Mouse (Mus musculus) kidney, postnatal 0 days (tissue): Measurements from ENCODE around the gene Xrra1. TPM values are rescaled to one million over a fixed set of nuclear protein-coding genes. Genes with fewer than 3 reads are reported as not detected.

Experiments used
- ATAC-seq: fragments of 200-750 bp; cut with Nextera tagmentation; replicated peaks from 2 replicates; pipeline ENCODE4 v1.8.0; 2017; ENCODE audit warnings: low read depth, moderate number of reproducible peaks, moderate TSS enrichment, moderate library complexity; ENCODE audit not compliant: low FRiP score
- DNase-seq: peaks from one replicate; pipeline ENCODE4 v3.0.0-alpha.2; 2016; ENCODE audit warnings: low spot score
- H3K27ac ChIP-seq: fragments of 300-500 bp; sonication (generic); 2 replicates; pipeline ENCODE4 v1.5.1; 2014; ENCODE audit warnings: mild to moderate bottlenecking
- H3K27me3 ChIP-seq: fragments of 300-500 bp; sonication (generic); 2 replicates; pipeline ENCODE4 v1.6.1; 2014; ENCODE audit warnings: low read length, mixed read lengths; ENCODE audit not compliant: insufficient read depth
- H3K36me3 ChIP-seq: fragments of 300-500 bp; sonication (generic); 2 replicates; pipeline ENCODE4 v1.6.1; 2014; ENCODE audit warnings: low read length, mixed read lengths; ENCODE audit not compliant: insufficient read depth
- H3K4me1 ChIP-seq: fragments of 300-500 bp; sonication (generic); replicated peaks from 2 replicates; pipeline ENCODE4 v1.6.1; 2014; ENCODE audit warnings: antibody characterized with exemption, low read length, mixed read lengths; ENCODE audit not compliant: insufficient read depth
- H3K4me2 ChIP-seq: fragments of 300-500 bp; sonication (generic); 2 replicates; pipeline ENCODE4 v1.6.1; 2014; ENCODE audit warnings: mild to moderate bottlenecking, low read length, moderate library complexity, mixed read lengths
- H3K4me3 ChIP-seq: fragments of 300-500 bp; sonication (generic); replicated peaks from 2 replicates; pipeline ENCODE4 v1.5.1; 2014; ENCODE audit warnings: low read depth, low read length
- H3K9ac ChIP-seq: fragments of 300-500 bp; sonication (generic); 2 replicates; pipeline ENCODE4 v1.6.1; 2014; ENCODE audit warnings: low read depth, low read length
- H3K9me3 ChIP-seq: fragments of 300-500 bp; sonication (generic); replicated peaks from 2 replicates; pipeline ENCODE4 v1.6.1; 2016; ENCODE audit warnings: low read length, inconsistent platforms, mixed read lengths
- CTCF ChIP-seq: IDR thresholded peaks from 2 replicates; pipeline ENCODE4 v1.5.1; 2016; ENCODE audit warnings: antibody characterized with exemption, low read depth, mild to moderate bottlenecking, moderate library complexity
- WGBS: fragments of 180-500 bp; shearing (Covaris S2); extraction: QIAGEN DNeasy Blood & Tissue Kit; methylation state at CpG from one replicate; pipeline ENCODE4 v1.1.7; 2014; 5-methylcytosine and 5-hydroxymethylcytosine counted together
- polyA plus RNA-seq: library from polyadenylated mRNA; unstranded; fragments of >200 nt; fragmentation: Nextera tagmentation; extraction: Ambion mirVana; gene quantifications from 2 replicates; pipeline ENCODE4 v1.2.1, GENCODE M21; 2015

Gene Xrra1
- polyA plus RNA-seq, 1 experiment from 2014 or later = 0.20 TPM

DNA sequence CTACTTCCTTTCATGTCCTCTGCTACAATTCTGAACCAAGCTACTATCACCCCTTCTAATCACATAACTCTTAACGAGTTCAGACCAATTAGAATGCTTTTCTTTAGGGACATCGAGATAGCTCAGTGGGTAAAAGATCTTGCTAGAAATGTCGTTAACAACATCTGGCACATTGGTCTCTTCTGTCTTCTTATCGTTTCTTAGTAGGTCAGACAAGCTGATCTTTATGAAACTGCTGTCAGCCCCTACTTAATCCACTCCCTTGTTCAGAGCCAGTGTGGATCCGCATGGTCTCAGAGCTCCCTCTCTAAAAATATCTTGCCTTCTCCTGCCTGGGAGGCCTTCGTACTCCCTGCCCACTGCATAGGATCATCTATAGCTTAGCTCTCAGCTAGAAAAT is 15.0 kb downstream of the Xrra1 start:
- H3K9me3 ChIP-seq = no peaks in the 10 kb centered on the region
- no peaks in the 10 kb centered on the region for H3K4me1 ChIP-seq
- H3K27ac ChIP-seq = no peak overlapping the region
- H3K4me3 ChIP-seq = no peak overlapping the region
- H3K36me3 ChIP-seq = no peaks in the 10 kb centered on the region
- ATAC-seq (no peak), DNase-seq (no peak)
- H3K4me2 ChIP-seq = no peak overlapping the region
- 69% methylated on average over 6 of the region's 6 CpGs for WGBS
- no peaks in the 10 kb centered on the region for H3K27me3 ChIP-seq
- TF ChIP-seq CTCF = no peak
- H3K9ac ChIP-seq = no peak overlapping the region

DNA sequence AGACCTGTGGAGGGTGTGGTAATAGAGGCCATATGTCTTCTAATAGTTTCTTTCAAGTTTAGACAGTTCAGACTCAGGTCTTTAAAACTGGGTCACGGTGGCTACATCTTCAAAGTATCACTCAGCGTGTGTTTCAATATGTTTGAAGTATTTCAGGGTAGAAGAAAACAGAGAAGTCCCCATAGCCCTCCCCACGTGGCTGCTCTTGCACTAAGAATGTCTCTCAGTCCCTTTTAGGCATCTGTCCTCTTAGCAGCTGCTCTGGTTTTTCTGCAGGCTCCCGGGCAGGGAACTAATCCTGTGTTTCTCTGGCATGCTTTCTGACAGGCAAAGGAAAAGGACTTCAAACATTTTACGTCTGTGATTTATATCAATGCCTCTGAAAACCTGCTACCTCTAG is 17.0 kb downstream of the Xrra1 start:
- H3K9ac ChIP-seq = no peak overlapping the region
- no peaks in the 10 kb centered on the region for H3K36me3 ChIP-seq
- no peak for TF ChIP-seq CTCF
- H3K4me2 ChIP-seq = no peak overlapping the region
- WGBS = 45% methylated on average over 5 of the region's 5 CpGs
- H3K4me1 ChIP-seq = no peaks in the 10 kb centered on the region
- no peak overlapping the region for H3K27ac ChIP-seq
- DNase-seq (no peak), ATAC-seq (no peak)
- no peaks in the 10 kb centered on the region for H3K9me3 ChIP-seq
- no peak overlapping the region for H3K4me3 ChIP-seq
- no peaks in the 10 kb centered on the region for H3K27me3 ChIP-seq

DNA sequence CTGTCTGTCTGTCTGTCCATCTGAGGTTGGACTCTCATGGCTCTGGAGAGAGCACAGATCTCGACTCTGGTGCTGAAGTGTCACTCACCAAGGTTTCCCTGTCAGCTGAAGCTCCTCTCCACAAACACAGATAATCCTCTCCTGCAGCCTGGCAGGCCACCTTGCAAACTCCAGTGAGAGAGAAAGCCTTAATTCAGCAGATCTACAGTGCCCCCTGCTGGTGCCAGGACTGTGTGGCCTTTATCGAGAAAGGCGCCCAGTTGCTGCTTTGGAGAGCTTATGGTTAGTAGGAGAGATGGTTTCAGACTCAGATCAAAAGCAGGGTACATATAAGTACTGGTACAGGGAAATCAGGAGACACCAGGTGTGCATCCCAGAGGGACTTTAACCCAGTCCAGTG is 17.4 kb downstream of the Xrra1 start:
- ATAC-seq (no peak), DNase-seq (peak; percentile 83)
- Histone ChIP-seq H3K27ac (no peak overlapping the region), H3K9ac (no peak overlapping the region), H3K36me3 (no peaks in the 10 kb centered on the region), H3K4me2 (no peak overlapping the region), H3K27me3 (no peaks in the 10 kb centered on the region), H3K9me3 (no peaks in the 10 kb centered on the region), H3K4me1 (no peaks in the 10 kb centered on the region), H3K4me3 (no peak overlapping the region)
- peak; percentile 95 for TF ChIP-seq CTCF
- 0% methylated on average over 3 of the region's 3 CpGs for WGBS

DNA sequence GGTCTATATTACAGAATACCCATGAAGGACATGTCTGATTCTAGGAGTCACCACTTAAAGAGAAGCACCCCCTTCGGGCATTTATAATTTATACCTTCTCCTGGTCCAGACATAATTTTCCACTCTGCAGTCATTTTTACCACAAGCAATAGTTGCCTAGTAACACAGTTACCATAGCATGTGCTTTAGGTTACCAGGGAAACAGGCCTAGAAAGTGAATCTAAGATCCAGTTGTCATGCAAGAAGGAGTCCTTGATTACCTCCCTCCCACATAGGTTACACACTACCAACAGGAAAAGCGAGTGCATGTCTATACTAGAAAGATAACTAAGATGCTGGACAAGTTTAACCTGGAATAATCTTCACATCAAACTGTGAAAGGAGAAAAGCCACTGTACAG is 19.3 kb downstream of the Xrra1 start:
- no peak for DNase-seq
- Histone ChIP-seq H3K9ac (no peak overlapping the region), H3K27ac (no peak overlapping the region), H3K27me3 (no peaks in the 10 kb centered on the region), H3K4me3 (no peak overlapping the region), H3K9me3 (no peaks in the 10 kb centered on the region), H3K4me1 (no peaks in the 10 kb centered on the region), H3K36me3 (no peaks in the 10 kb centered on the region), H3K4me2 (no peak overlapping the region)
- no peak for TF ChIP-seq CTCF
- ATAC-seq = no peak
- WGBS = 72% methylated on average over 2 of the region's 2 CpGs

DNA sequence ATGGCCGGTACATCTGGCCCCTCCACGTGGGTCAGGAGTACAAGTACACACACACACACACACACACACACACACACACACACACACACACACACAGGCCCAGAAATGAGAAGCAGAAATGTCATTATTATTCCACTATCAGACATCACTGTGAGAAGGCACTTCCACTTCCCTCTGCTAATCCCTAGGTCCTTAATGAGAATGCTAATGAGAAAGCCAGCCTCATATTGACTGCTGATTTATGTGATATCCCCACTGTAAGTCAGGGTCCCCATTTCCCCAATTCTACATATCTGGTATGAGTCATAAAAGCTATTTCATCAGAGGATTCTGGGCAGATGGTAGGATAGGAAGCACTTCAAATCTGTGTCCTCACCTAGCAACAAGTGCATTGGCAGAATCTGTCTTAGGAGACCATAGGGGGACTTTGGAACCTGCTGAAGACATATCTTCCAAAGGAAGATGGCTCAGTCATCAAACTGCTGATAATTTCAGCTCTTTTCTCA is 28.4 kb downstream of the Xrra1 start:
- H3K36me3 ChIP-seq = no peaks in the 10 kb centered on the region
- DNase-seq (no peak), ATAC-seq (no peak)
- no peak overlapping the region for H3K4me3 ChIP-seq
- no peaks in the 10 kb centered on the region for H3K27me3 ChIP-seq
- 79% methylated on average over 2 of the region's 2 CpGs for WGBS
- no peak overlapping the region for H3K27ac ChIP-seq
- H3K4me2 ChIP-seq = no peak overlapping the region
- H3K9me3 ChIP-seq = no peaks in the 10 kb centered on the region
- no peak for TF ChIP-seq CTCF
- H3K4me1 ChIP-seq = no peaks in the 10 kb centered on the region
- no peak overlapping the region for H3K9ac ChIP-seq

DNA sequence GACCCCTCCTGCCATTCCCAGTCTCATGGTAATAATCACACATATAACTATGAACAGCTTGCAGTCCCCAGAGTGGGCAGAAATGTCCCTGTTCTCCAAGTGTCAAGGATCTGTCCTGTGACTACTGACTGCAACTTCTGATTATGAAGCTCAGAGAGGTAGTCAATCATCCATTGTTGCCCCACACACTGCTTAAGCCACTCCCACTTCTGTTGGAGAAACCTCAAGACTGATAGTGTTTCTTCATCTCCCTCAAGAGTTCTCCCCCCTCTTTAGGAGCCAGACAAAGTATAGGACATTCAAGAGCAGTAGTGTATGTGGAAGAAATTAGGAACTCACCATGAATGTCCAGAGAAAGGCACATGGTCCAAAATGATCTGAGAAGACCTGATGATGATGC is 28.8 kb downstream of the Xrra1 start:
- no peaks in the 10 kb centered on the region for H3K36me3 ChIP-seq
- no peak for DNase-seq
- no peak overlapping the region for H3K9ac ChIP-seq
- H3K27me3 ChIP-seq = no peaks in the 10 kb centered on the region
- H3K4me1 ChIP-seq = no peaks in the 10 kb centered on the region
- ATAC-seq = no peak
- H3K4me2 ChIP-seq = no peak overlapping the region
- no peak for TF ChIP-seq CTCF
- no peak overlapping the region for H3K4me3 ChIP-seq
- H3K27ac ChIP-seq = no peak overlapping the region
- no peaks in the 10 kb centered on the region for H3K9me3 ChIP-seq

DNA sequence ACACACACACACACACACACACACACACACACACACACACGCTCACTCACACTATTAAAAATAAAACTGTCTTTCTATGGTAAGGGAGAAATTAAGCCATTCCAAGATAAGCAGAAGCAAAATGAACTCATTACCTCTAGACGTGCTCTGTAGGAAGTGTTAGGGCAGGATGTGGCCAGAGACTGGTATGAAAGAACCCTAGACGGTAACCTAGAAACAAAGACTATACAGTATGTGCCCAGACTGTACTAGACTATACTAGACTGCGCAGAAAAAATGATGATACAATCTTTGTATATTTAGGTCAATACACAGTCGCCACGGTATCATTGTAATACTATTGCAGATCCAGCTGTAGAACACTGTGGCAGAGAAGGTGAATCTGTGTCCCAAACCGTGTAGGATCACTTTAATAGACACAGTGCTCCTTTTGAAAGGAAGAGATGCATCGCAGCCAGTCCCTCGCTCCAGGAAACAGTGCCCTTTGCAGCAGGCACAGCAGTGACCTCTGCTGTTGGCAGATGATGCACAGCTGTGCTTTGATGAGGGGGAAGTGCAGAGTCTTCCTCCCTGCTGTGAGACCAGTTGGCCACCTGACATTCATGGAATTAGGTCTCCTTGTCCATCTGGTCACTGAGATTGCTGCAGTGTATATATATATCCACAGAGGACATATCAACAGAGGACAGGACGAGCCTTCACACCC is 30.4 kb downstream of the Xrra1 start:
- peak; percentile 50 for TF ChIP-seq CTCF
- no peaks in the 10 kb centered on the region for H3K9me3 ChIP-seq
- WGBS = 41% methylated on average over 10 of the region's 10 CpGs

More for the DNA sequence above, 30.4 kb downstream of the Xrra1 start:
- no peak for DNase-seq
- no peaks in the 10 kb centered on the region for H3K36me3 ChIP-seq
- H3K9ac ChIP-seq = no peak overlapping the region
- H3K4me1 ChIP-seq = no peaks in the 10 kb centered on the region
- no peaks in the 10 kb centered on the region for H3K27me3 ChIP-seq
- no peak overlapping the region for H3K4me2 ChIP-seq
- H3K4me3 ChIP-seq = no peak overlapping the region
- H3K27ac ChIP-seq = no peak overlapping the region
- ATAC-seq = no peak
